Comparison of ENCODE assay signal across 10 mouse cellular contexts in the genomic region with DNA sequence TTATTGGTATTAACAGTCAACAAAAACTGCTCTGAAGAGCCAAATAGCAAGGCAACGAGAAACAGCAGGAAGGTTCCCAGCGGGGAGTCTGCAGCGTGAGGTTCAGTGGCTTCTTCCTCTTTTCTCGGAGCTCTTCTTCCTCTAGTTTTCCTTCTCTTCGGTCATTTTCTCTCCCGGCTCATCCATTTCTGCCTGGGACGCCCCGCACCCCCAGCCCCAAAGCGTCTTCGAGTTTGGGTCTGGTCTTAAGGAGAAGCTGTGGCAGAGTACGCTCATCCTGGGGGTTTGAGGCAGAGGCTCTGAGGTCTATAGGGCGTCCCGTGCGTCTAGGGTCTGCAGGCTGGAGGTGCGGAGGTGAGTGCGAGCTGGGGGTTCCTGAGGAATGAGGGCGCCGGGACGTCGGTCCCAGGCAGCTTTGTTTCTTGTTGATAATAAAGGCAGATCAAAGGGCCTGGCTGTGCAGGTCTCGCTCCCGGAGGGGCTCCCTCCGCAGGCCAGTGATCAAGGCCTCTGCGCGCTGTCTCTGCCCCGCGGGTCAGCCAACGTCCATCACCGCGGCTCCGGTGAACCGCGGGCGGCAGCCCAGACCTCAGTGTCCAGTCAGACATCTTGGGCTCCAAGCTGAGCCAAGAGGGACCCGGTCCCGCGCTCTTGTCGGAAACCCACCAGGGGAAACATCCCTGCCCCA. TPM values are rescaled to one million over a fixed set of nuclear protein-coding genes. Genes with fewer than 3 reads are reported as not detected.
DNase-seq lines count a peak whose midpoint lies in the region; ATAC-seq and TF ChIP-seq lines count a peak whose summit lies in the region.
"Had no signal": no experiment of that assay in that cellular context is flagged by ENCODE, and none has a peak within 500 bp of the region (broad histone marks: within the 10 kb centered on the region; RNA-seq: fewer than 3 reads in every experiment).

No protein-coding gene starts in this region.

- no peaks in the 10 kb centered on the region for H3K36me3 ChIP-seq in heart, embryonic 12.5 days
- no peaks in the 10 kb centered on the region for H3K36me3 ChIP-seq in CH12.LX (replicated peaks in 1 of 2; ENCODE audit: control insufficient read depth in 1 of 2, insufficient read depth in 1 of 2, low read length in 1 of 2)
- no peaks in the 10 kb centered on the region for H3K36me3 ChIP-seq in forebrain, embryonic 11.5 days (ENCODE audit: control insufficient read depth, insufficient read depth, low read length)
- no peaks in the 10 kb centered on the region for H3K36me3 ChIP-seq in limb, embryonic 15.5 days

- peaks cover 70% of the 10 kb centered on the region for H3K27me3 ChIP-seq in heart, embryonic 12.5 days (replicated peaks)
- H3K27me3 ChIP-seq in CH12.LX (replicated peaks), result peaks cover 31% of the 10 kb centered on the region
- peaks cover 70% of the 10 kb centered on the region for H3K27me3 ChIP-seq in forebrain, embryonic 11.5 days (ENCODE audit: control insufficient read depth, insufficient read depth, low read length)
- H3K27me3 ChIP-seq in limb, embryonic 15.5 days, result peaks cover 84% of the 10 kb centered on the region

- H3K4me2 ChIP-seq in heart, embryonic 12.5 days, result peak overlapping the region; percentile 41
- H3K4me2 ChIP-seq in CH12.LX (ENCODE audit: insufficient read depth, low read depth, poor library complexity, severe bottlenecking), result peak overlapping the region; percentile 7; the same call in 1 of the 2 replicates
- peak overlapping the region; percentile 46 for H3K4me2 ChIP-seq in forebrain, embryonic 11.5 days (ENCODE audit: low read depth, low read length, severe bottlenecking)
- peak overlapping the region; percentile 31 for H3K4me2 ChIP-seq in limb, embryonic 15.5 days

- no peak for ATAC-seq in heart, embryonic 12.5 days (ENCODE audit: insufficient number of reproducible peaks, low FRiP score)
- ATAC-seq in forebrain, embryonic 11.5 days (replicated peaks; ENCODE audit: low FRiP score), result no peak; the same call in 1 of the 2 replicates
- ATAC-seq in limb, embryonic 15.5 days (ENCODE audit: insufficient number of reproducible peaks, low FRiP score, low TSS enrichment, low read depth), result no peak

- no peak overlapping the region for H3K27ac ChIP-seq in heart, embryonic 12.5 days (ENCODE audit: poor library complexity, severe bottlenecking)
- H3K27ac ChIP-seq in CH12.LX (ENCODE audit: insufficient read depth, low read depth), result no peak overlapping the region
- peak overlapping the region; percentile 43 for H3K27ac ChIP-seq in forebrain, embryonic 11.5 days (ENCODE audit: low read depth, low read length)
- H3K27ac ChIP-seq in limb, embryonic 15.5 days, result no peak overlapping the region

- TF ChIP-seq CTCF in CH12.LX (conservative IDR thresholded peaks at IDR 0.05 in 1 of 2, IDR thresholded peaks at IDR 0.05 in 1 of 2; ENCODE audit: low read depth in 2 of 2, low read length in 2 of 2), result no peak

- dilution Hi-C loops in CH12.LX (cut with MboI; ENCODE audit: extremely low pct_ligation_motif_present, extremely low pct_unique_long_range_greater_than_20kb, low sequenced_read_pairs), result no loop called here

- H3K9ac ChIP-seq in heart, embryonic 12.5 days, result no peak overlapping the region
- no peak overlapping the region for H3K9ac ChIP-seq in CH12.LX (ENCODE audit: insufficient read depth, low read depth)
- H3K9ac ChIP-seq in forebrain, embryonic 11.5 days (ENCODE audit: low read length), result peak overlapping the region; percentile 3; the same call in 1 of the 2 replicates
- H3K9ac ChIP-seq in limb, embryonic 15.5 days, result no peak overlapping the region

- H3K4me1 ChIP-seq in heart, embryonic 12.5 days (replicated peaks), result peaks cover 59% of the 10 kb centered on the region
- H3K4me1 ChIP-seq in CH12.LX (ENCODE audit: control insufficient read depth in 1 of 2, insufficient read depth in 2 of 2), result peaks cover 0 to 5% of the 10 kb centered on the region in 2 experiments; a peak in 1 of 4 replicates
- H3K4me1 ChIP-seq in forebrain, embryonic 11.5 days (replicated peaks; ENCODE audit: control insufficient read depth, insufficient read depth, low read length), result peaks cover 35% of the 10 kb centered on the region
- H3K4me1 ChIP-seq in limb, embryonic 15.5 days, result peaks cover 62% of the 10 kb centered on the region

- 2% methylated on average over 38 of the region's 38 CpGs for WGBS in heart, embryonic 12.5 days
- WGBS in forebrain, embryonic 11.5 days, result under 1% methylated on average over 38 of the region's 38 CpGs
- WGBS in limb, embryonic 15.5 days, result 4% methylated on average over 38 of the region's 38 CpGs

- TF ChIP-seq EP300 in CH12.LX (IDR thresholded peaks at IDR 0.05; ENCODE audit: low read length), result no peak

- no peak for TF ChIP-seq RAD21 in CH12.LX (IDR thresholded peaks at IDR 0.05; ENCODE audit: low read depth, low read length)

- TF ChIP-seq POLR2A in CH12.LX (IDR thresholded peaks at IDR 0.05; ENCODE audit: low read depth, low read length), result no peak

- in situ Hi-C loops in CH12.LX (cut with MboI; ENCODE audit: low pct_ligation_motif_present, low pct_unique_long_range_greater_than_20kb, low sequenced_read_pairs), result loop anchor here (25.0 kb wide), 2 partner anchors 315 to 640 kb away; no protein-coding TSS in a partner anchor

- peak overlapping the region; percentile 6 for H3K4me3 ChIP-seq in heart, embryonic 12.5 days
- no peak overlapping the region for H3K4me3 ChIP-seq in CH12.LX (replicated peaks in 1 of 3; ENCODE audit: low read depth in 2 of 3, low read length in 2 of 3, poor library complexity in 1 of 3)
- H3K4me3 ChIP-seq in forebrain, embryonic 11.5 days (ENCODE audit: low read depth, low read length), result peak overlapping the region; percentile 22
- peak overlapping the region; percentile 22 for H3K4me3 ChIP-seq in limb, embryonic 15.5 days

- H3K79me2 ChIP-seq in CH12.LX (replicated peaks; ENCODE audit: control insufficient read depth, extremely low read depth, insufficient read depth, poor library complexity, severe bottlenecking), result no peaks in the 10 kb centered on the region

- no peaks in the 10 kb centered on the region for H3K9me3 ChIP-seq in heart, embryonic 12.5 days (replicated peaks)
- H3K9me3 ChIP-seq in CH12.LX (replicated peaks; ENCODE audit: low read length), result peaks cover 14% of the 10 kb centered on the region
- H3K9me3 ChIP-seq in forebrain, embryonic 11.5 days (ENCODE audit: control insufficient read depth, low read length), result no peaks in the 10 kb centered on the region
- H3K9me3 ChIP-seq in limb, embryonic 15.5 days, result no peaks in the 10 kb centered on the region

- DNase-seq in heart, adult 11 months, result no peak
- DNase-seq in CH12.LX (ENCODE audit: extremely low read depth), result no peak
- DNase-seq in forebrain, embryonic 11.5 days (ENCODE audit: low spot score), result peak; percentile 71
- peak; percentile 44 for DNase-seq in testis, postnatal 14 days (ENCODE audit: low spot score)
- no peak for DNase-seq in cerebellum, adult 9-10 months
- no peak for DNase-seq in adrenal gland, postnatal 25 days

TF ChIP-seq in CH12.LX, 34 proteins besides CTCF, POLR2A, EP300 and RAD21 (continues in another document):
- TF ChIP-seq IRF4 (IDR thresholded peaks at IDR 0.05; ENCODE audit: low read depth, low read length), result no peak
- no peak for TF ChIP-seq MXI1 (IDR thresholded peaks at IDR 0.05; ENCODE audit: low read depth, low read length)
- no peak for TF ChIP-seq CHD2 (IDR thresholded peaks at IDR 0.05; ENCODE audit: low read length)
- no peak for TF ChIP-seq CHD1 (IDR thresholded peaks at IDR 0.05; ENCODE audit: low read depth, low read length)
- TF ChIP-seq ZMIZ1 (IDR thresholded peaks at IDR 0.05; ENCODE audit: low read depth, low read length), result no peak
- TF ChIP-seq ZC3H11A (IDR thresholded peaks at IDR 0.05; ENCODE audit: low read depth, low read length), result no peak
- TF ChIP-seq TCF12 (IDR thresholded peaks at IDR 0.05; ENCODE audit: low read depth, low read length), result no peak
- TF ChIP-seq RCOR1 (conservative IDR thresholded peaks at IDR 0.05; ENCODE audit: low read depth, low read length), result no peak
- no peak for TF ChIP-seq USF2 (conservative IDR thresholded peaks at IDR 0.05; ENCODE audit: low read depth, low read length)
- TF ChIP-seq JUND (conservative IDR thresholded peaks at IDR 0.05; ENCODE audit: low read depth, low read length), result no peak
- no peak for TF ChIP-seq SMC3 (IDR thresholded peaks at IDR 0.05; ENCODE audit: low read depth, low read length)

RNA-seq across cellular contexts. Expression of a gene that starts 5.4 kb away (rescaled TPM):
- polyA plus RNA-seq in heart, embryonic 12.5 days (2016; fragmentation: Nextera tagmentation; extraction: Ambion mirVana), result not detected in 2 replicates
- total RNA-seq in CH12.LX (2012; rRNA removed), result 0.13 and 0.55 TPM in 2 replicates
- total RNA-seq in CH12.LX (2014; rRNA removed), result not detected in 2 replicates
- not detected in 2 replicates for polyA plus RNA-seq in CH12.LX (2012; ENCODE audit: insufficient read length, low read depth)
- polyA plus RNA-seq in forebrain, embryonic 11.5 days (2014; fragmentation: Nextera tagmentation; extraction: Ambion mirVana), result 5.5 and 8.2 TPM in 2 replicates
- polyA plus RNA-seq in limb, embryonic 15.5 days (2015; fragmentation: Nextera tagmentation; extraction: Ambion mirVana), result 1.7 and 1.9 TPM in 2 replicates
- total RNA-seq in adrenal gland, postnatal 25 days (2021), result not detected in 2 replicates
- total RNA-seq: heart, adult 18-20 months had no signal
- polyA plus RNA-seq: spleen, adult 2 months had no signal

RNA-seq across cellular contexts. Expression of a gene that starts 35.2 kb away (rescaled TPM):
- polyA plus RNA-seq in heart, embryonic 12.5 days (2016; fragmentation: Nextera tagmentation; extraction: Ambion mirVana), result 14.9 and 16.5 TPM in 2 replicates
- total RNA-seq in CH12.LX (2012; rRNA removed) (6.0 and 6.6 TPM in 2 replicates), CH12.LX (2014; rRNA removed) (10.2 and 11.1 TPM in 2 replicates)
- 14.8 and 19.2 TPM in 2 replicates for polyA plus RNA-seq in CH12.LX (2012; ENCODE audit: insufficient read length, low read depth)
- polyA plus RNA-seq in forebrain, embryonic 11.5 days (2014; fragmentation: Nextera tagmentation; extraction: Ambion mirVana), result 11.7 and 14.0 TPM in 2 replicates
- 13.9 and 14.2 TPM in 2 replicates for polyA plus RNA-seq in limb, embryonic 15.5 days (2015; fragmentation: Nextera tagmentation; extraction: Ambion mirVana)
- total RNA-seq in adrenal gland, postnatal 25 days (2021), result 24.1 and 29.1 TPM in 2 replicates

RNA-seq across cellular contexts. Expression of a gene that starts 35.3 kb away (rescaled TPM):
- polyA plus RNA-seq in heart, embryonic 12.5 days (2016; fragmentation: Nextera tagmentation; extraction: Ambion mirVana), result 15.2 and 19.0 TPM in 2 replicates
- total RNA-seq in CH12.LX (2012; rRNA removed) (4.8 and 5.2 TPM in 2 replicates), CH12.LX (2014; rRNA removed) (3.8 and 4.6 TPM in 2 replicates)
- 14.3 and 15.6 TPM in 2 replicates for polyA plus RNA-seq in CH12.LX (2012; ENCODE audit: insufficient read length, low read depth)
- polyA plus RNA-seq in forebrain, embryonic 11.5 days (2014; fragmentation: Nextera tagmentation; extraction: Ambion mirVana), result 18.2 and 18.6 TPM in 2 replicates
- polyA plus RNA-seq in limb, embryonic 15.5 days (2015; fragmentation: Nextera tagmentation; extraction: Ambion mirVana), result 23.0 and 26.8 TPM in 2 replicates
- total RNA-seq in adrenal gland, postnatal 25 days (2021), result 22.7 and 27.6 TPM in 2 replicates

RNA-seq across cellular contexts. Expression of a gene that starts 58.4 kb away (rescaled TPM):
- polyA plus RNA-seq in heart, embryonic 12.5 days (2016; fragmentation: Nextera tagmentation; extraction: Ambion mirVana), result 72.0 and 74.4 TPM in 2 replicates
- total RNA-seq in CH12.LX (2012; rRNA removed) (114 and 127 TPM in 2 replicates), CH12.LX (2014; rRNA removed) (175 and 213 TPM in 2 replicates)
- polyA plus RNA-seq in CH12.LX (2012; ENCODE audit: insufficient read length, low read depth), result 182 TPM in 2 replicates
- 99.8 and 110 TPM in 2 replicates for polyA plus RNA-seq in forebrain, embryonic 11.5 days (2014; fragmentation: Nextera tagmentation; extraction: Ambion mirVana)
- 94.3 and 97.5 TPM in 2 replicates for polyA plus RNA-seq in limb, embryonic 15.5 days (2015; fragmentation: Nextera tagmentation; extraction: Ambion mirVana)
- total RNA-seq in adrenal gland, postnatal 25 days (2021), result 46.2 and 52.6 TPM in 2 replicates

Comparison
In these comparisons a context has a peak if more than half of its experiments do, and no peak if none do; other contexts are left out.
1. H3K4me3 ChIP-seq: peak in heart, embryonic 12.5 days (single experiment), forebrain, embryonic 11.5 days (single experiment) and limb, embryonic 15.5 days (single experiment); none in CH12.LX (0 of 3).
2. DNase-seq: peak in forebrain, embryonic 11.5 days (single experiment) and testis, postnatal 14 days (single experiment); none in heart, adult 11 months (single experiment), CH12.LX (single experiment), cerebellum, adult 9-10 months (single experiment) and adrenal gland, postnatal 25 days (single experiment).
3. Peak in every context shown above with its lines, with median percentiles within 50 percentile points of each other: H3K4me2 ChIP-seq.